Mouse (Mus musculus): ENCODE results near the gene Gm49425. TPM values are rescaled to one million over a fixed set of nuclear protein-coding genes. Genes with fewer than 3 reads are reported as not detected.
A peak's percentile ranks its signal among the peaks of the same experiment; 100 is the strongest.
"Not testable (repeated sequence)": the region's sequence is repeated elsewhere in the genome, so short reads cannot be mapped to it uniquely, and the experiment has no call there.

Gene Gm49425
- total RNA-seq (2021) = not detected

DNA sequence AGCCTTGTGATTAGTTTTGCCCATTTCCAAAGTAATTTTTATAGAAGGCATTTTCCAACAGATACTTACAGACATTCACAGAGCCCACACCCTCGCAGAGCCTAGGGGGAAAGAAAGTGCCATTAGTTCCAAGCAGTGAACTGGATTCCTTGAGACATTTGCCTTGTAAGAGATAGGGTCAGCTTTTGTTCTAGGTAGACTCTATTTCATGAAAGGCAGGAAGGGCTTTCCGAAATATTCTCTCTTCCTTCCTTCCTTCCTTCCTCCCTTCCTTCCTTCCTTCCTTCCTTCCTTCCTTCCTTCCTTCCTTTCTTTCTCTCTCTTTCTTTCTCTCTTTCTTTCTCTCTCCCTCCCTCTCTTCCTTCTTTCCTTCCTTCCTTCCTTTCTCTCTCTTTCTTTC lies at the start of gene Gm49425:
Gene Gm49425, minus strand, starts transcription at position 101 of the 400 bp plus-strand sequence.
- intact Hi-C loops (cut with DNase I) = loop anchor here (10.0 kb wide), 1 partner anchor 92 kb away; no protein-coding TSS in a partner anchor

DNA sequence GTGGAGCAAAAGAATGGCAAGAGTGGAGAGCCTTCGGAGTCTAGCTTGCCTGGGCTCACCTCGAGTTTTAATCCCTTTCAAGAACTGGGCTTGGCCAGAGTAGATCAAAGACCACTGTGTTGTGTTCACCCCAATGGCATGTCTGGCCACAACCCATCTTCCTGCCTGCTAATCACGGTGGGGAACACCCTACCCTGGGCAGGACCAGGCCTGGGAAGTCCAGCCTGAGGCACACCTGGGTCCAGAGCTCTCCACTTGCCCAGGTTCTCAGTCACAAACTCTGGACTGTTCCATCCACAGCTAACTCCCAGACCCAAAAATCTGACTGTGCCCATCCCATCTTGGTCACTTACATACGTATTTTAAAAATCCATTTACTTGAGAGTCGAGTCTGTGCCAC lies 45.8 kb upstream of the Gm49425 start, which contains the start of gene Krt90:
Gene Krt90, minus strand, starts transcription at position 101 of the 400 bp plus-strand sequence.
- DNase-seq = no peak
- intact Hi-C loops (cut with DNase I) = no loop called here

More for the DNA sequence above, at the start of gene Gm49425:
- not testable (repeated sequence) for DNase-seq

GRCm38 (mm10) chr15:101558034-101558646 lies 41.1 kb upstream of the Gm49425 start:
- no peak for DNase-seq
- intact Hi-C loops (cut with DNase I) = no loop called here

DNA sequence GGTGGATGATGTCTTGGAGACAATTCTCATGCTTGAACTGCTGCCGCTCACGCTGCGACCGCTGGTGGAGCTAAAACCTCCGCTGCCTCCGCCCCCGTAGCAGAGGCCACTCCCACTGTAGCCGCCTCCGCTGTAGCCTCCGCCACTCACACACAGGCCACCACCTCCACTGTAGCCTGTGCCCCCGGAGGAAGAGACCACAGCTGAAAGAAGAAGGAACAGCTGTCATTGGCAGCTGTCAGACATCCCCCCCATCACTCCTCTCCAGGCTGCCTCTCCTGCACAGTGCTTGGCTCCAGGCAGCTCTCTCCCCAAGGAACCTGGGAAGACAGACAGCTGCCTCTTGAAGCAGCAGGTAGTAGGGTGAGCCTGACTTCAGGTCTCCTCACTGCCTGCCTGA lies 36.1 kb upstream of the Gm49425 start:
- DNase-seq = peak; percentile 59
- intact Hi-C loops (cut with DNase I) = no loop called here

- intact Hi-C loops (cut with DNase I) = no loop called here
- DNase-seq = no peak
Measured at GRCm38 (mm10) chr15:101552188-101552587, 35.1 kb upstream of the Gm49425 start.

DNA sequence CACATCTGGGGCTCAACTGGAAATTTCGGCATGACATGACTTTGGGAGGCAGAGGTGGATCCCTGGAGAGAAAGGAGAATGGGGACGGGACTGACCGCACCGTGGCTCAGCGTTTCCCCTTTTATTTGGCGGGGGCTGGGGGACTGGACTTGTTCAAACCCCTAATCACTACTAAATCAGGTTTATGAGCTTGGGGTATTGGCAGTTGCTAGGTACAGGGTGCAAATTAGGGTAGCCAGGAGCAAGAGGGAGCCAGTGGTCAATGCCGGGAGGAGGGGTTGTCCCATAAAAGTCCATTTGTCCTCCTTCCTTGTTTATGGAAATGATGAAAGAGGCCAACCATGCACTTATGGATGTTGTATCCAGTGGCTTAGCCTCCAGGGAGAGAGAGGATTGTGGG lies 33.5 kb upstream of the Gm49425 start, which contains the start of gene Krt82:
Gene Krt82, minus strand, starts transcription at position 101 of the 400 bp plus-strand sequence.
- DNase-seq = no peak
- intact Hi-C loops (cut with DNase I) = no loop called here

GRCm38 (mm10) chr15:101544478-101544877 lies 27.4 kb upstream of the Gm49425 start:
- DNase-seq = no peak
- intact Hi-C loops (cut with DNase I) = no loop called here

- intact Hi-C loops (cut with DNase I) = no loop called here
- DNase-seq = no peak
Measured at GRCm38 (mm10) chr15:101542543-101542942, 25.5 kb upstream of the Gm49425 start.

- DNase-seq = no peak
- intact Hi-C loops (cut with DNase I) = no loop called here
Measured at GRCm38 (mm10) chr15:101538580-101538900, 21.5 kb upstream of the Gm49425 start.

DNA sequence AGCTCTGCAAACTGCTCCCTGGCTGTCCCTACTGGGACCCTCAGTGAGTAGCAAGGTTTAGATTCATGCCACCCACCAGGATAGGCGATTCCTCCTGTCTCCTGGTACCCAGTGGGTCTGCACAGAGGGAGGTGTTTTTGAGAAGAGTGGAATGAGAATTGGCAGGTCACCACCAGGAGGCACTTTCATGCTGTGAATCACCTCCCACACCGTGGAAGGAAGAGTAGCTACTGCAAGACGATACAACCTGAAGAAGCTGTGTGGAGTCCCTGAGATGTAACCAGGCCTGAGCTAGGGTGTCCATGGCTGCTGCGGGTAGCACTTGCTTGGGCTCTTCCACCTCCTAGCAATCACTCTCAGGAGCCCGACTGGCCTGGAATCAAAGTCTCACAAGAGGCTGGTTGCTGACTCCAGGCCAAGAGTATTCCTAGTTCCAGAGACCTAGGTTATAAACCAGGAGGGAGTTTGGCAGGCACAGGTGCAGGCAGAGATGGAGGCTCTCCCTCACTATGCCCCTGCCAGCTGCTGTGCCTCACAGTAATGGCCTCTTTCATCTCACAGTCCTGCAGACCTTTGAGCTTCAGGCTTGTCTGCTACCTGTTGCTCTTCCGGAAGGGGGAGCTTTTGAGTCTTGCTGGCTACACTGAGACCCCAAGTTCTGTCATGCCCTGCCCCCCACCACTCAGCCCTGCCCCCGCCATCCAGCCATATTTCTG lies 21.0 kb upstream of the Gm49425 start:
- intact Hi-C loops (cut with DNase I) = no loop called here
- no peak for DNase-seq

GRCm38 (mm10) chr15:101536054-101536850 lies 19.2 kb upstream of the Gm49425 start:
- intact Hi-C loops (cut with DNase I) = no loop called here
- DNase-seq = no peak

DNA sequence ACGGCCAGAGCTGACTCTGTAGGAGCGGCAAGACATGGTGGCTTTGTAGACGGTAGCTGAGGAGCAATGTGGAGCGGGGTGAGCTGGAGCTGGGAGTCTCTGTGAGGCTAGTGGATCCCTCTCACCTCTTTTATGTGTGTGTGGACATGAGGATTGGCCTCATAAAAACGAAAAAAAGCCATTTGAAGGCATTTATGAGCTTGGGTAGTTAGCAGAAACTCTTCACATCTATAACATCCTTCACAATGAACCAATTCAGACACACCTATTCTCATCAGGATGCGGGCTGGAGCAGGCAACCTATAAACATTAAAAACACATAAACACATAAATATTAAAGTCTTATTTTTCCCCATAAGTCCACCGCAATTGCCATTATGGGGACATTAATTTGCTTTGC lies 15.7 kb upstream of the Gm49425 start, which contains the start of gene Krt84:
Gene Krt84, minus strand, starts transcription at position 101 of the 400 bp plus-strand sequence.
- no peak for DNase-seq
- intact Hi-C loops (cut with DNase I) = no loop called here

GRCm38 (mm10) chr15:101522556-101523232 lies 5.6 kb upstream of the Gm49425 start:
- DNase-seq = no peak
- intact Hi-C loops (cut with DNase I) = loop anchor here (5.0 kb wide), 2 partner anchors 185 to 250 kb away; no protein-coding TSS in a partner anchor

GRCm38 (mm10) chr15:101519792-101520191 lies 2.7 kb upstream of the Gm49425 start:
- intact Hi-C loops (cut with DNase I) = loop anchor here (1.0 to 10.0 kb wide), 4 partner anchors 95 to 454 kb away; no protein-coding TSS in a partner anchor
- DNase-seq = peak; percentile 82

DNA sequence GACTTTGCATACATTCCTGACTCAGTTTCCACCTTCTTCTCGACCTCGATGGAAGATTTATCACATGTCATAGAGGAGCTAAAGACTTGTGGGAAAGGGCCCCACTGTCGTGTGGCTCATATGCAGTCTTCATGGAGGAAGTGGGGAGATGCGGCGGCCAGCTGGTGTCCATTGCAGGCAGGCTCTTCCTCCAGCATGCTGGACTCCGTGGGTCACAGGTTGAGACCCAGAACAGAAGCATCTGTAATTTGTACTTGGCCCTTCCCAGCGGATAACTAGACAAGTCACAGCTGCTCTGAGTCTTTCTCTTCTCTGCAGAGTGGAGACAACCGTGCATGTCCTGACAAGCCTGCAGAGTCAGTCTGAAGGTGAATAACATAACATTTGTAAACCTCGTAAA lies 8.8 kb downstream of the Gm49425 start:
- intact Hi-C loops (cut with DNase I) = loop anchor here (10.0 kb wide), 1 partner anchor 163 kb away; no protein-coding TSS in a partner anchor
- DNase-seq = no peak

GRCm38 (mm10) chr15:101506896-101507758 lies 9.9 kb downstream of the Gm49425 start:
- intact Hi-C loops (cut with DNase I) = loop anchor here (10.0 kb wide), 1 partner anchor 162 kb away; no protein-coding TSS in a partner anchor
- no peak for DNase-seq

DNA sequence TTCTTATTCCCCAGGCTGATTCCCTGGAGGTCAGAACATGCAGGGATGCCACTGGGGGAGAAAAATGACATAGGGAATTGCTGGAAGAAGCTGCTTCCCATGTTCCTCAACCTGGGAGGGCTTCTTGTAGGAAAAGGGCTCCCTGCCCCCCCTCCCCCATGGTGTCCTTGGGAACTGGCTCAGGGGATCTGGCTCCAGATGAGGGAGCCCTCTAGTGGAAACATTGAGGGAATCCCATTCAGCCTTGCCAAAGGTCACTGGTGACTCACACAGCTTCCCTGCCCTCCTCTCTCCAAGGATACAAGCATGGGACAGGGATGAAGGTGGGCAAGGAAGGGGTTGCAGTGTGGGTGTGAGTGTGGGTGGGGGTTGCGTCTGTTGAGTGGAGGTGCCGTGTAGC lies 19.9 kb downstream of the Gm49425 start:
- intact Hi-C loops (cut with DNase I) = no loop called here
- DNase-seq = peak; percentile 37

DNA sequence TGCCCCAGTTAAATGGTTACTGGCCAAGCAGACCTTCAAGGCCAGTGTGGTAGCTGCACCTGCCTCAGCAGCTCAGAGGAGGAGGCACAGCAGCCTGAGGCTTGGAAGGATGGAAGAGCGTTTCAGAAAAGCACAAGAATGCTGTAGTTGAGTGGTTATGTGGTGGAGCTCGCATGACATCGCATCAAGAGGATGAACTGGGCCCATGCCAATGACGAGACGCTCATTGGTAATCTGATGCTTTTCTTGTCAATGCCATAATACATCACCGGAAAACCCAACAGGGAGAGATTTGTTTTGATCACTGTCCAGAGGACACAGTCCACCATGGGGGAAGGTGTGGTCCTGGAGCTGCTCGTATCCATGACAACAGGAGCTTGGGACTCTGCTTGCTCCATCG lies 21.8 kb downstream of the Gm49425 start:
- intact Hi-C loops (cut with DNase I) = no loop called here
- DNase-seq = no peak

- intact Hi-C loops (cut with DNase I) = no loop called here
Measured at GRCm38 (mm10) chr15:101494203-101494602, 22.9 kb downstream of the Gm49425 start.

DNA sequence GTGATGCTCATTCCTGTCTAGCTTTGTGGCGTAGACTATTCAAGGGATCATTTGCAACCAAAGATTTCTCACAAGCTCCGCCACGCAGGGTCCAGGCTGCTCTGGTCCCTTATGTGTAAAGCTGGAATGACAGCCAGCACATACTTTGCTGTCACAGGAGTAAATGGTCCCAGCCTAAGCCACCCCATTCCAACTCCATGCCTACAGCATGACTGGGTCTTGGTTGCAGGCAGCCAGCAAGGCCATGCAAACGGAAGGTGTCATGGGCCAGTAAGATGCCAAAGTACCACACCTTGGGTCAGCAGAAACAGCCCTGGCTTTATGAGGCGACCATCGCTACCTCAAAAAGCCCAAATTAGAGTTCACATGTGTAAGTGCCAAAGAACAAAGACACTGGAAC lies 23.3 kb downstream of the Gm49425 start:
- intact Hi-C loops (cut with DNase I) = no loop called here
- no peak for DNase-seq

More at GRCm38 (mm10) chr15:101494203-101494602, 22.9 kb downstream of the Gm49425 start:
- no peak for DNase-seq
